Mouse (Mus musculus) spleen, adult 2 months (tissue): ENCODE measurements around the gene E2f3. TPM values are rescaled to one million over a fixed set of nuclear protein-coding genes. Genes with fewer than 3 reads are reported as not detected.

Experiments
- DNase-seq, 2 experiments: peaks; one replicate each; pipeline versions ENCODE4 v3.0.0 to v3.0.0-alpha.2; 2012 to 2021; ENCODE audit warnings: low spot score in 2 of 2, low read depth in 1 of 2
- H3K27ac ChIP-seq: fragments of 200-500 bp; 2 replicates; pipeline ENCODE4 v1.5.1; 2012; ENCODE audit warnings: low read length, inconsistent platforms; ENCODE audit not compliant: insufficient read depth
- H3K27me3 ChIP-seq: fragments of 200-500 bp; 2 replicates; pipeline ENCODE4 v1.6.1; 2012; ENCODE audit warnings: mild to moderate bottlenecking, moderate library complexity, low read length, inconsistent platforms; ENCODE audit not compliant: control insufficient read depth, insufficient read depth
- H3K36me3 ChIP-seq: fragments of 200-500 bp; 2 replicates; pipeline ENCODE4 v1.6.1; 2012; ENCODE audit warnings: mild to moderate bottlenecking, low read length, inconsistent platforms; ENCODE audit not compliant: control insufficient read depth, insufficient read depth
- H3K4me1 ChIP-seq: fragments of 200-500 bp; 2 replicates; pipeline ENCODE4 v1.6.1; 2011; ENCODE audit warnings: inconsistent platforms; ENCODE audit not compliant: control insufficient read depth, insufficient read depth, insufficient read length
- H3K4me3 ChIP-seq: fragments of 200-500 bp; 2 replicates; pipeline ENCODE4 v1.5.1; 2011; ENCODE audit warnings: mild to moderate bottlenecking, inconsistent platforms; ENCODE audit not compliant: insufficient read depth, insufficient read length; ENCODE audit errors: extremely low read depth
- CTCF ChIP-seq: fragments of 200-500 bp; IDR thresholded peaks from 2 replicates; pipeline ENCODE4 v1.5.1; 2011; ENCODE audit warnings: mild to moderate bottlenecking, inconsistent platforms; ENCODE audit not compliant: insufficient read depth, insufficient read length, insufficient replicate concordance; ENCODE audit errors: extremely low read depth
- POLR2A ChIP-seq: fragments of 200-500 bp; IDR thresholded peaks from 2 replicates; pipeline ENCODE4 v1.6.1; 2011; ENCODE audit warnings: low read depth, low read length, inconsistent platforms
- WGBS: fragments of 180-500 bp; shearing (Covaris S2); methylation state at CpG from one replicate; pipeline ENCODE4 v1.1.7; 2018; 5-methylcytosine and 5-hydroxymethylcytosine counted together
- polyA plus RNA-seq: library from polyadenylated mRNA; depleted of rRNA; stranded (reverse); fragments of >200 nt; gene quantifications from 2 replicates; pipeline ENCODE4 v1.2.3, GENCODE M21; 2012

Gene E2f3
- polyA plus RNA-seq, 1 experiment, result 2.1 TPM

DNA sequence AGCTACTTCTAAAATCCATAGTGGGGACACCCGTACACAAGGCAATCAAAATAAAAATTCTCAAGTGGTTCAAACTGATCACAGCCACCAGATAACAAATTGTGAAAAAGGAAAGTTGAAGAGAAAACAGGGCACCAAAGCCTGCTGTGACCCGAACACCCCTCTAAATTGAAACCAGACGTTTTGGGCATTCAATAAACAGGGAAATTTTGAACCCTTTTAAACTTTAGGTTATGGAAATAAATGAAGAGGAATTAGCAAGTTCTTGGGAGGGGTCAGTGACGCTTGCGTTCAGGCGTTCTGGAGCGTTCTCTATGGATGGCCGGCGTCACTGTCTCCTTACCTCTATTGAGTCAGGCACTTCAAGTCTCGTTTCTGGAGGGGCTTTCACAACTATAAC is 72.8 kb downstream of the E2f3 start:
- peaks cover 12% of the 10 kb centered on the region for H3K36me3 ChIP-seq
- H3K27me3 ChIP-seq, result no peaks in the 10 kb centered on the region
- WGBS, result 93% methylated on average over 10 of the region's 10 CpGs
- no peaks in the 10 kb centered on the region for H3K4me1 ChIP-seq
- TF ChIP-seq CTCF (no peak), POLR2A (no peak)
- DNase-seq, result no peak
- H3K27ac ChIP-seq, result no peak overlapping the region
- H3K4me3 ChIP-seq, result no peak overlapping the region

DNA sequence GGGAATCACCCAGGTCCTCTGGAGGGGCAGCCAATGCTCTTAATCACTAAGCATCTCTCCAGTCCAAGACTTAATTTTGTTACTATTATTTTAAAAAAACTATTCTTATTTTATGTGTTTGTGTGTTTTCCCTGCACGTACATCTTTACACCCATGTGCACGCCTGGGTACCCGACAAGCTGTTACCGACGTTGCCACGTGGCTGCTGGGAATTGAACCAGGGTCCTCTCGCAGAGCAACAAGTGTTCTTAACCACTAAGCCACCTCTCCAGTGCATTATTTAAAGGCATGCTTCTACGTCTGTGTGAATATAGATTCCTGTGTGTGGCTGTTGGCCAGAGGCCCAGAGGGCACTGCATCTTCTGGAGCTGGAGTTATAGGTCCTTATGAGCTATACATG is 73.6 kb downstream of the E2f3 start:
- Histone ChIP-seq H3K27me3 (no peaks in the 10 kb centered on the region), H3K27ac (no peak overlapping the region), H3K36me3 (peaks cover 11% of the 10 kb centered on the region), H3K4me3 (no peak overlapping the region), H3K4me1 (no peaks in the 10 kb centered on the region)
- no peak for TF ChIP-seq POLR2A
- TF ChIP-seq CTCF, result no peak
- WGBS, result 97% methylated on average over 8 of the region's 8 CpGs
- DNase-seq, result no peak

DNA sequence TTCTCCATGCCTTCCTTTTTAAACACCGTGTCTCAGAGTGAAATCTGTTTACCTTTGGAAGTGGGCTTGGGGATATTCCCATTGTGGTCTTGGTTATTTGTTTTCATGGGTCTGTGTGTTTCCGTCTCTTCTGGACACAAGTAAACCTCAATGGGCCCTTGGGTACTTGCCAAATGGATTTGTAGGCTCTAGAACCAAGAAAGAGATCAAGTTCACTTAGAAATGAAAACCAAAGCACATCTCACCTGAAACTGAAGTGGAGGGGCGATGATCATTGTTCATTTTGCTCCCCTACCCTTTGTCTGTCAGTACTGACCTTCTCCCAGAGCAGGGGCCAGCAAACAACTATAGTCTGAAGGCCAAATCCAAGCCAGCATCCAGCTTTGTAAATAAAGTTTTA is 74.7 kb downstream of the E2f3 start:
- no peak for DNase-seq
- no peak for TF ChIP-seq POLR2A
- no peak for TF ChIP-seq CTCF
- Histone ChIP-seq H3K36me3 (peaks cover 7% of the 10 kb centered on the region; the same call in 1 of the 2 replicates), H3K4me1 (no peaks in the 10 kb centered on the region), H3K27me3 (no peaks in the 10 kb centered on the region), H3K27ac (no peak overlapping the region), H3K4me3 (no peak overlapping the region)
- WGBS, result 97% methylated on average over 3 of the region's 3 CpGs

- DNase-seq, result no peak
- no peak overlapping the region for H3K4me3 ChIP-seq
- no peaks in the 10 kb centered on the region for H3K4me1 ChIP-seq
- WGBS, result 94% methylated on average over 9 of the region's 9 CpGs
- H3K27ac ChIP-seq, result no peak overlapping the region
- no peaks in the 10 kb centered on the region for H3K27me3 ChIP-seq
- H3K36me3 ChIP-seq, result peaks cover 7% of the 10 kb centered on the region; the same call in 1 of the 2 replicates
- TF ChIP-seq POLR2A, result no peak
- no peak for TF ChIP-seq CTCF
These were observed 77.4 kb downstream of the E2f3 start for GRCm38 (mm10) chr13:29908431-29908830.

DNA sequence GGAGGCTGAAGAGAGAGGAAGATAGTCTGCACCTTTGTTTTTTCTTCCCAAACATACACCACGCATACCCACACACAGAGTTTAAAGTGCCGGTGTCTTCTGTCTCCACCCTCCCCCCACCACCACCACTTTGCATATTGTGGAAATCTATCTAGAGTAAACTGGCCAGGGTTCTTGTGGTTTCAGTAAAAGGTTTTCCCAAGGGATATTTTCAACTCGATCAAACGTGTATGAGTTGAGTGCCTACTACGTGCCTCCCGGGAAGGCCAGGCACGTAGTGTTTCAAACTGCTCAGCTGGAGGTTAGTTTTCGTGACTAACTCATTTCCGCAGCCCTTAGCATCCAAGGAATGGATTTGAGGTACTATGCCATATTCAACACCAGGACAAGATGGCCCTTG is 77.9 kb downstream of the E2f3 start:
- TF ChIP-seq CTCF, result no peak
- no peak for TF ChIP-seq POLR2A
- 90% methylated on average over 9 of the region's 9 CpGs for WGBS
- Histone ChIP-seq H3K27me3 (no peaks in the 10 kb centered on the region), H3K4me3 (no peak overlapping the region), H3K4me1 (no peaks in the 10 kb centered on the region), H3K36me3 (peaks cover 7% of the 10 kb centered on the region; the same call in 1 of the 2 replicates), H3K27ac (no peak overlapping the region)
- no peak for DNase-seq

DNA sequence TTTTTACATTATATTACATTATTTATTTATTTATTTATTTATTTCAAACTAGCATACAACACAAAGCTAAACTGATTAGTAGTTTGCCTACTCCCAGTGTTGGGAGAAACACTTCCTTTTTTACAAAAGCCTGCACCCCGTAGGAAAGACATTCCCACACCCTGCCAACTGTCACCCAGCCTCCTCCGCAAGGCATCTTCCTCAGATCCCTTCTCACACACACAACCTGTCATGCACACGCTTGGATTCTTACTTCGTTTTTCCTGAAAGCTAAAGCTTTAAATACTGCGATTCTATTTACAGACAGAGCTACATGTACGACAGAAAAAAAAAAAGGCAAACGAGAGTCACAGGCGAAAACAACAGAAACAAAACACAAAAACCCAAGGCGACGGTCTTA is 79.1 kb downstream of the E2f3 start:
- Histone ChIP-seq H3K4me3 (no peak overlapping the region), H3K27me3 (no peaks in the 10 kb centered on the region), H3K27ac (no peak overlapping the region), H3K4me1 (no peaks in the 10 kb centered on the region), H3K36me3 (peaks cover 7% of the 10 kb centered on the region; the same call in 1 of the 2 replicates)
- no peak for DNase-seq
- WGBS, result 94% methylated on average over 10 of the region's 10 CpGs
- TF ChIP-seq CTCF (no peak), POLR2A (no peak)

DNA sequence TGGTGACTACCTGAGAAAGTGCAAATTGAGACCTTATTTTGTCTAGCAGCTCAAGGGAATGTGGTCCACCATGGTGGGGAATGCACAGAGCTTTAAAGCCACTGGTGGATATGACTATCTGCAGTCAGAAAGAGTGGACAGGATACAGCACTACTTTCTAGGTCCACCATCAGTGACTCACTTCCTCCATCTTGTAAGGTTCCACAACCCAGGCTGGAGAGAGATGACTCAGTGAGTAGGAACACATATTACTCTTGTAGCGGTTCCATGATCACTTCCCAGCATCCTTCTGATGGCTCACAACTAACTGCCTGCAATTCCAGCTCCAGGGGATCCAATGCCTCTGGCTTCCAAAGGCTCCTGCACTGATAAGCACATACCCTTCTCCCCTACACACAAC is 82.5 kb downstream of the E2f3 start:
- TF ChIP-seq POLR2A (no peak), CTCF (no peak)
- Histone ChIP-seq H3K4me3 (no peak overlapping the region), H3K27me3 (no peaks in the 10 kb centered on the region), H3K27ac (no peak overlapping the region), H3K4me1 (no peaks in the 10 kb centered on the region), H3K36me3 (peaks cover 1% of the 10 kb centered on the region; the same call in 1 of the 2 replicates)
- 91% methylated on average over 1 of the region's 1 CpGs for WGBS
- no peak for DNase-seq
